Mouse (Mus musculus) retina, postnatal 7 days (tissue): ENCODE measurements around the gene Pard3.

ENCODE experiments used
- DNase-seq: peaks from one replicate; pipeline ENCODE4 v3.0.0-alpha.2; 2012; ENCODE audit warnings: low read depth, low spot score

Gene Pard3

DNA sequence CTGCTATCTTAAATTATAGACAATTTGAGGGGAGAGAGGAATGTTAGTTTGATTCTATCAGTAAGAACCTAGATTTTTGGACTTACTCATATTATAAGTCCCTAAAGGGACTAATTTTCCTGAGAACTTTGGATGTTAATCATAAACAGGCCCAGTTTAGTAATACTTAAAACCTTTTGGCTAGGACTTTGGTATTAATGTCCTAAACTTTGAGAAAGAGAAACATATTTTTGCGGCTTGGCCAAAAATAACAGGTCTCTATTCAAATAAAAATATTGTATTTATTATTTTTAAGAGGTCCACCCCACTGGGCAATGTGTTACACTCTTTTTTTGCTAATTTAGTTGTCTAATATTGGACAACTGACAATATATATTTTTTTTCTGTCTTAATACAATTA, 271.5 kb downstream of the Pard3 start:
- DNase-seq, result no peak

- no peak for DNase-seq
Observed at GRCm38 (mm10) chr8:127338183-127338582, 274.5 kb downstream of the Pard3 start.

DNA sequence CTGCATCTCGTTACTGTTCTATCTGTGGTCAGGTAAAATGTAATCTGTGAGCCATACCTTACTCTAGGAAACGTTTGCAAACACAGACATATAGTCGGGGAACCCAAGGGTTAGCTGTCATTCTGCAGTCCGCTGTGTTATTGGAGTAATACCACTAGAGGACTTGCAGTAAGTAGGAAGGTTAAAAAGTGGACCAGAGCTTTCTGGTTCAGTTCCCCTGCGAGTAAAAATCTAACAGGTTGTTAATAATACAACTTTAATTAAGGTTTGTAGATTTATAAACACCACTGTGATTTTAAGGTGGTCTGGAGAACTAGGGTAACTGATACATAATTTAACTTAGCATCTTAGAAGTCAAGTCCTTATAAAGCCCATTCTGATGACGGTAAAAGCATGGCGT, 277.4 kb downstream of the Pard3 start:
- DNase-seq, result no peak

GRCm38 (mm10) chr8:127343115-127343514, 279.4 kb downstream of the Pard3 start:
- DNase-seq, result no peak

- DNase-seq, result no peak
Observed at GRCm38 (mm10) chr8:127344421-127344820, 280.7 kb downstream of the Pard3 start.

GRCm38 (mm10) chr8:127345912-127346423, 282.3 kb downstream of the Pard3 start:
- no peak for DNase-seq

GRCm38 (mm10) chr8:127347890-127348495, 284.3 kb downstream of the Pard3 start:
- DNase-seq, result no peak

DNA sequence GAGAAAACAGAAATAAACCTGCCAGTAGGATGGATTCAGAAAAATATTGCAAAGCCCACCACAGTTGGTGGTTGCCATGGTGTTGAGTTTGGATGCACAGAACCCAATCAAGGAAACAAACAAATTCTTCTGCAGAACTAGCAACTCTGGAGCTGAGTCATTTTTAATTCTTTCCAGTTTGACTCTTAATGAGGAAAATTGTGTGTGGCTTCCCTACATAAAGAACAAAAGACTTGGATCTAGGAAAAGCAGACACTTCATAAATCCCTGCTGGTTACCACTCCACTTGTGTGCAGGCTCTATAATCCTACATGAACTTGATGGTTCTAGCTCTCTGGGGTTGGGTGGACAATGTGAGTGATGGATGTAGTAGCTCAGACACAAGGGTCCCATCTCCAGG, 298.1 kb downstream of the Pard3 start:
- DNase-seq, result no peak

GRCm38 (mm10) chr8:127368347-127368746, 304.7 kb downstream of the Pard3 start:
- no peak for DNase-seq

DNA sequence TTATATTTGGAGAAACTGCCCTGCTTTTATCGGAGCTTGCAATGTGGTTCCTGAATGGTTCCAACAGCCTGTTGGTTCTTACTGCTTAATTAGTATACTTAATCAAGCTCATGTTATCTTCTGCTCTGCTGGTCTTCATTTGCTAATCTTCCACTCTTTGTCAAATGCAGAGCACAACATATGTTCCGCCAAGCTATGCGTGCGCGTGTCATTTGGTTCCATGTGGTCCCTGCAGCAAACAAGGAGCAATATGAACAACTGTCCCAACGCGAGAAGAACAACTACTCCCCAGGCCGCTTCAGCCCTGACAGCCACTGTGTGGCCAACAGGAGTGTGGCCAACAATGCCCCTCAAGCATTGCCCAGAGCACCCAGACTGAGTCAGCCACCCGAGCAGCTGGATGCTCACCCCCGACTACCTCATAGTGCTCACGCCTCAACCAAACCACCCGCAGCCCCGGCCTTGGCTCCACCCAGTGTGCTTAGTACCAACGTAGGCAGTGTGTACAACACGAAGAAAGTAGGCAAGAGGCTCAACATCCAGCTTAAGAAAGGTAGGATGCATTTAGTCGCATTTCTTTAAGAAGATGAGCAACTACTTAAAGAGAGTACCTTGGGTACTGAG, 307.7 kb downstream of the Pard3 start:
- DNase-seq, result no peak

DNA sequence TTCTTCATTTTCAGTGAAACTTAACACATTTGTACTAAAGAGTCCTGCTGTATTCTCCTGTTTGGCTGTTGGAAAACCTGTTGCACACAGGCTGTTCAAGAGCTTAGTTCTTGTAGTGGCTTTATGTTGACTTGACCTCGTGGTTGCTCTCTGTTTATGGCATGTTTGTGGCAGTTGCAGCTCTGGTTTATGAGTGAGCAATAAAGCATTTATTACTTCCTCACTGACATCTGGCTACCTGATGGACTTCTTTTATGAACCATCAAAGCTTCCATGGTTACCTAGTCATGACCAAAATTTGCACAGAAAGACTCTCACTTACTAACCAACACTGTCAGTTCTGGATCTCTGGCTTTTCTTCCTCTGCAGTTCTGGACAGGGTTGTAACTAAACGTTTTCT, 314.1 kb downstream of the Pard3 start:
- no peak for DNase-seq

DNA sequence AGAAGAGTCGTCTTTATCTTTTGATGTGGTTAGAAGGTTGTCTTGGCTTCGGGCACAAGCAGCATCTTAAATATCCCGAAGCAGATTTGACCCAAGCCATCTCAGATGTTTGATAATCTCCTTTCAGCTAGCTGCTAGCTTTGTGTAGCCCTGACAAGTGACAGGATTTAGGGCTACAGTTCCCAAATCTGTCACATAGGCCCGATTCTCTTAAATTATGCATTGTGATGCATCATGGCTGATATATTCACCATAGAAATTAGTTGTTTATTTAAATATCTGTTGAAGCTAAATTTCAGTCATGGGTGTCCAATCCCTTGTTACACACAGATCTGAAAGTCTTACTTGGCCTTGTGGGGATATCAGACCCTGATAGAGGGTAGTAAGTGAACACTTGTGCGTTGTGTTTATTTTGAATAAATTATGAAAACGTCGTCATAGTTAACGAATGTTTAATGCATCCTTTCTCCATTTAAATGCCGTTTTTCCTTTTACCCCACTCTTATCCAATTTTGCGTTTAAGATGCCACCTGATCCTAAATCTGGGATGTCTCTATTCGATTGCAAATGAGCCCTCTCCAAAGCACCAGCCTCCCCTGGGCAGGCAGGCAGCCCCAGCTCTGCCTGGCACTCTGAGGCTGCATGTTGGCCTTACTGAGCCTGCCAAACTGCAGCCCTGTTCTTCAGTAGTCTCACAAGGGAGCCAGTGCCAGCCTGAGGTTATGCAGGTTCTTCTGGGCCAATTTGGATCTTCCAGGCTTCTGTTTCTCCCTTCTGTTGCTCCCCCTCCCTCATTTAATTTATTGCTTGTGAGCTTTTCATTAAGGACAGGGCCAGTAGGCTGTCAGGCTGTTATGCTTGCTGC, 315.5 kb downstream of the Pard3 start:
- DNase-seq, result no peak

- no peak for DNase-seq
Observed at GRCm38 (mm10) chr8:127381259-127381658, 317.6 kb downstream of the Pard3 start.

GRCm38 (mm10) chr8:127392700-127393099, 329.0 kb downstream of the Pard3 start:
- DNase-seq, result no peak

GRCm38 (mm10) chr8:127395488-127395887, 331.8 kb downstream of the Pard3 start:
- DNase-seq, result no peak

GRCm38 (mm10) chr8:127405815-127406214, 342.1 kb downstream of the Pard3 start:
- no peak for DNase-seq

- DNase-seq, result no peak
Observed at GRCm38 (mm10) chr8:127410606-127411005, 346.9 kb downstream of the Pard3 start.

DNA sequence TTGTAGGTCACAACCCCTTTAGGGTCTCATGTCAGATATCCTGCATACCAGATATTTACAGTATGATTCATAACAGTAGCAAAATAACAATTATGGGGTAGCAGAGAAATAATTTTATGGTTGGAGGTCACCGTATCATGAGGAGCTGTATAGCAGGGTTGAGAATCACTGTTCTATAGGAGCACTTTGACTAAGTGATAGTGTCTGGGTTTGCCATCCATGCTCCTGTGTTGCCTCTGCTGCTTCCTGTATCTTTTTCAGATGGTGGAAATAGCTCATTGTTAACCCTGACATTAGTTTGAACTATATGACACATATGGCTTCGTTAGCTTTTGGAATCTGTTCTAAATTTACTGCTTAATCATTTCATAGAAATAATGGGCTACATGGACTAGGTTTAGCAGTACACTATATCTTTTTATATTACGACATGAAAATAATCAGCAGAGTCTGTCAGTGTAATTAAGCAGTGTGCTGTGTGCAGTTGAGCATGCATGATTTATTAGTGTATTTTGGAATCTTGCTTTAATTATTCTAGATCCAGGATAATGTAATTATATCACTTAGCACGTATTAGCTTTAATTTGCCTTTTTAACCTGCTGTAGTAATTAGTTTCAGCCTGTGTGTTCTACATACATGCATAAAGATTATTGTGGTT, 347.6 kb downstream of the Pard3 start:
- no peak for DNase-seq

DNA sequence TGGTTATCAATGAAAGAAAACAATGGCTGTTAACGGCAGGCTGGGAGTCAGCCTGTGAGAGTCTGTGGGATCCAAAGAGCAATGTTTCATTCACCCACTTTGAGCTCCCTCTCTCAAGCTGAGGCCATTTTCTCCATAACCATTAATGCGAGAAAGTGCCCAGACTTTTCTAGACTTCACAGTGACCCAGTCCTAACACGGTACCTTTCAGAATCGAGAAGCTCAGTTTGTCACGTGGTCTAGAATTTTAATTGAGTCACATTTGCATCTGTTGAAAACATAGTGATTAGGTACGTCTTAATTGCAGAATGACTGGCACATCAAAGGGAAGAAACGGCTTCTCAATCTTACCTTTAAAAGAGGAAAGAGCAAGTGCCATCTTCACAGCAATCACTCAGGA, 359.3 kb downstream of the Pard3 start:
- DNase-seq, result no peak

- no peak for DNase-seq
Observed at GRCm38 (mm10) chr8:127424211-127424916, 360.7 kb downstream of the Pard3 start.

DNA sequence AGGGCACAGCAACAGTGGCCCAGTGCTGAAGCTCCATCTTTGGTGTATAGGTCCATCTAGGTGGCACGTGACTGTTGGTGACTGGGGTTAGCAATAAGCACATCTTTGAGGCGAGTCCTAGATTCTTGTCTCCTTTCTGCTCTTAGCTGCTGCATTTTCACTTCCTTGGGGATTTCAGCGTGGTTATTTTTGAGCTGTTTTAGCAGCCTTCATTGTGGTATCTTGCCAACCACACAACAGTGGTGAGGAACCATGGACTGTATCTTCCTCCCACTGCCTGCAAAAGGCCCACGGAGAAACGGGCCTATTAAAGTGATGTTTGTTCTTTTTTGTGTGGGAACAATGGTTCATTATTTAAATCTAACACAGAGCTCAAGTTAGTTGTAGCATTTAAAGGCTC, 363.2 kb downstream of the Pard3 start:
- DNase-seq, result no peak
